Mouse (Mus musculus) lung, adult 18-20 months (tissue): ENCODE data around the gene Rfc3.
"Not testable (repeated sequence)": the region's sequence is repeated elsewhere in the genome, so short reads cannot be mapped to it uniquely, and the experiment has no call there.

Source experiments
- DNase-seq, 2 experiments: peaks; one replicate each; pipeline ENCODE4 v3.0.0; 2022; ENCODE audit warnings: mixed read lengths in 2 of 2

Rfc3 gene

GRCm38 (mm10) chr5:151650700-151651410 is at the start of gene Rfc3:
Gene Rfc3 (minus strand): TSS chr5:151651242.
- peak; percentile 94 to 96 for DNase-seq

- DNase-seq = not testable (repeated sequence)
These were observed 42.6 kb upstream of the Rfc3 start for GRCm38 (mm10) chr5:151693636-151694035.

- DNase-seq = peak; percentile 78 to 82
These were observed 35.8 kb upstream of the Rfc3 start for GRCm38 (mm10) chr5:151686606-151687525.

GRCm38 (mm10) chr5:151662207-151662606 is 11.2 kb upstream of the Rfc3 start:
- no peak for DNase-seq

GRCm38 (mm10) chr5:151651411-151651784 is 356 bp upstream of the Rfc3 start:
- no peak for DNase-seq

- no peak for DNase-seq
These were observed 6.2 kb downstream of the Rfc3 start for GRCm38 (mm10) chr5:151644845-151645244.

- DNase-seq = no peak
These were observed 8.2 kb downstream of the Rfc3 start for GRCm38 (mm10) chr5:151642867-151643266.

GRCm38 (mm10) chr5:151642102-151642501 is 8.9 kb downstream of the Rfc3 start:
- DNase-seq = no peak

GRCm38 (mm10) chr5:151605921-151606320 is 45.1 kb downstream of the Rfc3 start, which contains the start of gene Vmn2r18:
Gene Vmn2r18 (minus strand): TSS chr5:151606021.
- no peak for DNase-seq

- no peak for DNase-seq
These were observed 49.3 kb downstream of the Rfc3 start for GRCm38 (mm10) chr5:151601696-151602095.
